Mouse (Mus musculus): ENCODE measurements at regions not wholly inside any gene's neighbourhood (a gene's known extent, or its start where the extent isn't known, plus 50 kb on each side); places are given as distances from the start of the nearest gene placed in this dataset.

GRCm38 (mm10) chr7:96078511-96078910 is 92.5 kb upstream of the Tenm4 start:
- Histone ChIP-seq H3K27me3 (ENCODE audit: control insufficient read depth, insufficient read depth, low read length) (no peaks in the 10 kb centered on the region), H3K36me3 (ENCODE audit: control insufficient read depth, insufficient read depth, low read length) (no peaks in the 10 kb centered on the region), H3K9ac (ENCODE audit: low read length) (no peak overlapping the region), H3K4me3 (ENCODE audit: low read depth, low read length) (no peak overlapping the region), H3K27ac (ENCODE audit: low read depth, low read length) (no peak overlapping the region), H3K4me1 (ENCODE audit: control insufficient read depth, insufficient read depth, low read length) (no peaks in the 10 kb centered on the region), H3K9me3 (ENCODE audit: control insufficient read depth, low read length) (no peaks in the 10 kb centered on the region), H3K4me2 (ENCODE audit: low read depth) (no peak overlapping the region)
- DNase-seq (ENCODE audit: low spot score) (no peak), ATAC-seq (ENCODE audit: insufficient read depth, low FRiP score, low TSS enrichment) (no peak)
- 92% methylated on average over 1 of the region's 1 CpGs for WGBS

GRCm38 (mm10) chr7:96081676-96082075 is 89.4 kb upstream of the Tenm4 start:
- H3K4me2 ChIP-seq (ENCODE audit: low read depth) = no peak overlapping the region
- H3K4me1 ChIP-seq (ENCODE audit: control insufficient read depth, insufficient read depth, low read length) = no peaks in the 10 kb centered on the region
- H3K4me3 ChIP-seq (ENCODE audit: low read depth, low read length) = no peak overlapping the region
- DNase-seq (ENCODE audit: low spot score) (no peak), ATAC-seq (ENCODE audit: insufficient read depth, low FRiP score, low TSS enrichment) (no peak)
- H3K27me3 ChIP-seq (ENCODE audit: control insufficient read depth, insufficient read depth, low read length) = no peaks in the 10 kb centered on the region
- 45% methylated on average over 4 of the region's 4 CpGs for WGBS
- no peaks in the 10 kb centered on the region for H3K9me3 ChIP-seq (ENCODE audit: control insufficient read depth, low read length)
- H3K9ac ChIP-seq (ENCODE audit: low read length) = no peak overlapping the region
- H3K27ac ChIP-seq (ENCODE audit: low read depth, low read length) = no peak overlapping the region
- no peaks in the 10 kb centered on the region for H3K36me3 ChIP-seq (ENCODE audit: control insufficient read depth, insufficient read depth, low read length)

GRCm38 (mm10) chr7:96095185-96095584 is 75.9 kb upstream of the Tenm4 start:
- Histone ChIP-seq H3K4me3 (ENCODE audit: low read depth, low read length) (no peak overlapping the region), H3K4me1 (ENCODE audit: control insufficient read depth, insufficient read depth, low read length) (no peaks in the 10 kb centered on the region), H3K36me3 (ENCODE audit: control insufficient read depth, insufficient read depth, low read length) (no peaks in the 10 kb centered on the region; the same call in 1 of the 2 replicates), H3K27ac (ENCODE audit: low read depth, low read length) (no peak overlapping the region), H3K9ac (ENCODE audit: low read length) (no peak overlapping the region), H3K4me2 (ENCODE audit: low read depth) (no peak overlapping the region), H3K9me3 (ENCODE audit: control insufficient read depth, low read length) (no peaks in the 10 kb centered on the region), H3K27me3 (ENCODE audit: control insufficient read depth, insufficient read depth, low read length) (no peaks in the 10 kb centered on the region)
- DNase-seq (ENCODE audit: low spot score) (no peak), ATAC-seq (ENCODE audit: insufficient read depth, low FRiP score, low TSS enrichment) (no peak)
- 83% methylated on average over 4 of the region's 4 CpGs for WGBS

- Histone ChIP-seq H3K27me3 (ENCODE audit: control insufficient read depth, insufficient read depth, low read length) (no peaks in the 10 kb centered on the region), H3K36me3 (ENCODE audit: control insufficient read depth, insufficient read depth, low read length) (no peaks in the 10 kb centered on the region; the same call in 1 of the 2 replicates), H3K4me3 (ENCODE audit: low read depth, low read length) (no peak overlapping the region), H3K27ac (ENCODE audit: low read depth, low read length) (no peak overlapping the region), H3K4me2 (ENCODE audit: low read depth) (no peak overlapping the region), H3K9ac (ENCODE audit: low read length) (no peak overlapping the region), H3K4me1 (ENCODE audit: control insufficient read depth, insufficient read depth, low read length) (no peaks in the 10 kb centered on the region), H3K9me3 (ENCODE audit: control insufficient read depth, low read length) (no peaks in the 10 kb centered on the region)
- ATAC-seq (ENCODE audit: insufficient read depth, low FRiP score, low TSS enrichment) (no peak), DNase-seq (ENCODE audit: low spot score) (no peak)
- 85% methylated on average over 3 of the region's 3 CpGs for WGBS
These were observed 75.3 kb upstream of the Tenm4 start for GRCm38 (mm10) chr7:96095752-96096151.

- Histone ChIP-seq H3K4me2 (ENCODE audit: low read depth) (no peak overlapping the region), H3K9ac (ENCODE audit: low read length) (no peak overlapping the region), H3K4me3 (ENCODE audit: low read depth, low read length) (no peak overlapping the region), H3K4me1 (ENCODE audit: control insufficient read depth, insufficient read depth, low read length) (no peaks in the 10 kb centered on the region), H3K27ac (ENCODE audit: low read depth, low read length) (no peak overlapping the region), H3K27me3 (ENCODE audit: control insufficient read depth, insufficient read depth, low read length) (no peaks in the 10 kb centered on the region), H3K9me3 (ENCODE audit: control insufficient read depth, low read length) (no peaks in the 10 kb centered on the region), H3K36me3 (ENCODE audit: control insufficient read depth, insufficient read depth, low read length) (no peaks in the 10 kb centered on the region; the same call in 1 of the 2 replicates)
- ATAC-seq (ENCODE audit: insufficient read depth, low FRiP score, low TSS enrichment) (no peak), DNase-seq (ENCODE audit: low spot score) (no peak)
- WGBS = 93% methylated on average over 5 of the region's 5 CpGs
These were observed 72.2 kb upstream of the Tenm4 start for GRCm38 (mm10) chr7:96098686-96099376.

- Histone ChIP-seq H3K9ac (ENCODE audit: low read length) (no peak overlapping the region), H3K9me3 (ENCODE audit: control insufficient read depth, low read length) (no peaks in the 10 kb centered on the region), H3K27ac (ENCODE audit: low read depth, low read length) (no peak overlapping the region), H3K4me2 (ENCODE audit: low read depth) (no peak overlapping the region), H3K4me1 (ENCODE audit: control insufficient read depth, insufficient read depth, low read length) (no peaks in the 10 kb centered on the region), H3K4me3 (ENCODE audit: low read depth, low read length) (no peak overlapping the region), H3K36me3 (ENCODE audit: control insufficient read depth, insufficient read depth, low read length) (no peaks in the 10 kb centered on the region), H3K27me3 (ENCODE audit: control insufficient read depth, insufficient read depth, low read length) (no peaks in the 10 kb centered on the region)
- WGBS = 59% methylated on average over 6 of the region's 6 CpGs
- ATAC-seq (ENCODE audit: insufficient read depth, low FRiP score, low TSS enrichment) (no peak), DNase-seq (ENCODE audit: low spot score) (no peak)
These were observed 68.3 kb upstream of the Tenm4 start for GRCm38 (mm10) chr7:96102727-96103126.

- Histone ChIP-seq H3K4me1 (ENCODE audit: control insufficient read depth, insufficient read depth, low read length) (no peaks in the 10 kb centered on the region), H3K4me3 (ENCODE audit: low read depth, low read length) (no peak overlapping the region), H3K4me2 (ENCODE audit: low read depth) (no peak overlapping the region), H3K9me3 (ENCODE audit: control insufficient read depth, low read length) (no peaks in the 10 kb centered on the region), H3K9ac (ENCODE audit: low read length) (no peak overlapping the region), H3K27ac (ENCODE audit: low read depth, low read length) (no peak overlapping the region), H3K36me3 (ENCODE audit: control insufficient read depth, insufficient read depth, low read length) (no peaks in the 10 kb centered on the region), H3K27me3 (ENCODE audit: control insufficient read depth, insufficient read depth, low read length) (no peaks in the 10 kb centered on the region)
- 89% methylated on average over 2 of the region's 2 CpGs for WGBS
- no peak for DNase-seq (ENCODE audit: low spot score)
- ATAC-seq (ENCODE audit: insufficient read depth, low FRiP score, low TSS enrichment) = no peak
These were observed 62.3 kb upstream of the Tenm4 start for GRCm38 (mm10) chr7:96108768-96109167.

- Histone ChIP-seq H3K27me3 (ENCODE audit: control insufficient read depth, insufficient read depth, low read length) (no peaks in the 10 kb centered on the region), H3K9ac (ENCODE audit: low read length) (no peak overlapping the region), H3K4me1 (ENCODE audit: control insufficient read depth, insufficient read depth, low read length) (no peaks in the 10 kb centered on the region), H3K36me3 (ENCODE audit: control insufficient read depth, insufficient read depth, low read length) (no peaks in the 10 kb centered on the region), H3K27ac (ENCODE audit: low read depth, low read length) (no peak overlapping the region), H3K4me3 (ENCODE audit: low read depth, low read length) (no peak overlapping the region), H3K9me3 (ENCODE audit: control insufficient read depth, low read length) (no peaks in the 10 kb centered on the region), H3K4me2 (ENCODE audit: low read depth) (no peak overlapping the region)
- ATAC-seq (ENCODE audit: insufficient read depth, low FRiP score, low TSS enrichment) (no peak), DNase-seq (ENCODE audit: low spot score) (no peak)
- 80% methylated on average over 8 of the region's 8 CpGs for WGBS
These were observed 50.9 kb upstream of the Tenm4 start for GRCm38 (mm10) chr7:96120142-96120541.
